Comparison of ENCODE assay signal across 23 mouse cellular contexts in genomic region chr5:21414116-21414820, GRCm38 (mm10). TPM values are rescaled to one million over a fixed set of nuclear protein-coding genes. Genes with fewer than 3 reads are reported as not detected.
DNase-seq lines count a peak whose midpoint lies in the region; ATAC-seq and TF ChIP-seq lines count a peak whose summit lies in the region.
"Had no signal": no experiment of that assay in that cellular context is flagged by ENCODE, and none has a peak within 500 bp of the region (broad histone marks: within the 10 kb centered on the region; RNA-seq: fewer than 3 reads in every experiment).

No protein-coding gene starts in this region.

- intact Hi-C loops in left cerebral cortex, postnatal 10 days (cut with DNase I): loop anchor here (5.0 kb wide), 1 partner anchor 82 kb away; no protein-coding TSS in a partner anchor

- no peak for TF ChIP-seq POLR2A in thymus, adult 2 months (IDR thresholded peaks at IDR 0.05; ENCODE audit: control insufficient read depth, extremely low read depth, insufficient read depth, low read length, poor library complexity)
- TF ChIP-seq POLR2A in MEL (IDR thresholded peaks at IDR 0.05; ENCODE audit: control insufficient read depth in 1 of 2, insufficient read depth in 1 of 2, low read depth in 1 of 2, low read length in 2 of 2, poor library complexity in 1 of 2): no peak

- peaks cover 20% of the 10 kb centered on the region for H3K4me1 ChIP-seq in thymus, adult 2 months (replicated peaks; ENCODE audit: control insufficient read depth, insufficient read depth, low read length)
- H3K4me1 ChIP-seq in MEL (ENCODE audit: control insufficient read depth in 1 of 2, insufficient read depth in 2 of 2, low read length in 2 of 2): peaks cover 29 to 31% of the 10 kb centered on the region in 2 experiments
- no peaks in the 10 kb centered on the region for H3K4me1 ChIP-seq in forebrain, embryonic 10.5 days
- H3K4me1 ChIP-seq: forebrain, embryonic 15.5 days; heart, embryonic 15.5 days; neural tube, embryonic 13.5 days had no signal

- no peak overlapping the region for H3K27ac ChIP-seq in thymus, adult 2 months (ENCODE audit: control insufficient read depth, insufficient read depth, low read length)
- H3K27ac ChIP-seq in MEL (ENCODE audit: control insufficient read depth, low read depth, low read length): no peak overlapping the region
- H3K27ac ChIP-seq in forebrain, embryonic 10.5 days: no peak overlapping the region
- H3K27ac ChIP-seq: forebrain, embryonic 15.5 days; heart, embryonic 15.5 days; hindbrain, postnatal 0 days; left cerebral cortex, adult 2 months; liver, embryonic 13.5 days; neural tube, embryonic 13.5 days had no signal

- H3K79me2 ChIP-seq in MEL (ENCODE audit: control insufficient read depth, insufficient read depth, low read length, poor library complexity): no peaks in the 10 kb centered on the region; the same call in 1 of the 2 replicates

- no peak overlapping the region for H3K9ac ChIP-seq in MEL (ENCODE audit: control insufficient read depth, low read depth, low read length, poor library complexity, severe bottlenecking)
- H3K9ac ChIP-seq: forebrain, embryonic 15.5 days; heart, embryonic 15.5 days; liver, embryonic 13.5 days; neural tube, embryonic 13.5 days had no signal

- no peak for TF ChIP-seq CTCF in thymus, adult 2 months (IDR thresholded peaks at IDR 0.05; ENCODE audit: borderline replicate concordance, control insufficient read depth, extremely low read depth, insufficient read depth, low read length, poor library complexity)
- no peak for TF ChIP-seq CTCF in MEL (IDR thresholded peaks at IDR 0.05 in 2 of 3, conservative IDR thresholded peaks at IDR 0.05 in 1 of 3; ENCODE audit: control insufficient read depth in 1 of 3, insufficient read depth in 1 of 3, low read depth in 2 of 3, low read length in 3 of 3, poor library complexity in 1 of 3, severe bottlenecking in 1 of 3)

- no peak overlapping the region for H3K4me3 ChIP-seq in thymus, adult 2 months (ENCODE audit: control insufficient read depth, insufficient read depth, low read length)
- no peak overlapping the region for H3K4me3 ChIP-seq in MEL (ENCODE audit: control insufficient read depth in 1 of 2, insufficient read depth in 1 of 2, low read depth in 2 of 2, low read length in 2 of 2)
- no peak overlapping the region for H3K4me3 ChIP-seq in forebrain, embryonic 10.5 days
- H3K4me3 ChIP-seq: erythroblast, embryonic 14.5 days; forebrain, embryonic 15.5 days; heart, embryonic 15.5 days; left cerebral cortex, adult 2 months; liver, embryonic 13.5 days; megakaryocyte, embryonic 14.5 days; neural tube, embryonic 13.5 days had no signal

- 71% methylated on average over 1 of the region's 1 CpGs for WGBS in thymus, adult 2 months
- 62% methylated on average over 1 of the region's 1 CpGs for WGBS in forebrain, embryonic 10.5 days

- no peaks in the 10 kb centered on the region for H3K9me3 ChIP-seq in MEL (replicated peaks; ENCODE audit: insufficient read depth, low read length)
- no peaks in the 10 kb centered on the region for H3K9me3 ChIP-seq in forebrain, embryonic 10.5 days
- H3K9me3 ChIP-seq: forebrain, embryonic 15.5 days; heart, embryonic 15.5 days; liver, embryonic 13.5 days; neural tube, embryonic 13.5 days had no signal

- no peak for TF ChIP-seq RAD21 in MEL (IDR thresholded peaks at IDR 0.05; ENCODE audit: low read depth, low read length)

- DNase-seq in thymus, postnatal 14 days: peak; percentile 37
- DNase-seq in thymus, adult 2 months: no peak
- peak; percentile 36 for DNase-seq in MEL (ENCODE audit: low read depth, low spot score)
- no peak for DNase-seq in adrenal gland, adult 2 months
- no peak for DNase-seq in left cerebral cortex, postnatal 10 days (ENCODE audit: extremely low spot score in 1 of 2, low spot score in 2 of 2)
- no peak for DNase-seq in forebrain, embryonic 10.5 days (ENCODE audit: extremely low spot score, low spot score)
- DNase-seq: cerebellum, adult 11-12 months; heart, adult 18-20 months; kidney, adult 2 months; kidney, postnatal 14 days; liver, embryonic 13.5 days had no signal

- ATAC-seq in monocyte, adult 5-6 weeks (replicated peaks; ENCODE audit: insufficient number of reproducible peaks, low FRiP score, low TSS enrichment, poor library complexity, severe bottlenecking): 0 out of 2 replicates have a peak, but pooled peaks have one; percentile 33
- ATAC-seq: forebrain, embryonic 15.5 days; hindbrain, postnatal 0 days; midbrain, embryonic 16.5 days had no signal

- no peaks in the 10 kb centered on the region for H3K36me3 ChIP-seq in thymus, adult 2 months (ENCODE audit: control insufficient read depth, insufficient read depth, low read length)
- H3K36me3 ChIP-seq in MEL (ENCODE audit: control insufficient read depth in 1 of 2, insufficient read depth in 2 of 2, low read length in 2 of 2): peaks cover 0 to 40% of the 10 kb centered on the region in 2 experiments; a peak in 2 of 4 replicates
- no peaks in the 10 kb centered on the region for H3K36me3 ChIP-seq in forebrain, embryonic 10.5 days (replicated peaks)
- H3K36me3 ChIP-seq: forebrain, embryonic 15.5 days; heart, embryonic 15.5 days; liver, embryonic 13.5 days; neural tube, embryonic 13.5 days had no signal

- no peaks in the 10 kb centered on the region; the same call in 1 of the 2 replicates for H3K27me3 ChIP-seq in thymus, adult 2 months (ENCODE audit: control insufficient read depth, insufficient read depth, low read length)
- H3K27me3 ChIP-seq in MEL (ENCODE audit: control insufficient read depth in 1 of 2, insufficient read depth in 2 of 2, low read length in 2 of 2): no peaks in the 10 kb centered on the region
- no peaks in the 10 kb centered on the region for H3K27me3 ChIP-seq in forebrain, embryonic 10.5 days (ENCODE audit: poor library complexity, severe bottlenecking)
- H3K27me3 ChIP-seq: forebrain, embryonic 15.5 days; heart, embryonic 15.5 days; liver, embryonic 13.5 days; megakaryocyte, embryonic 14.5 days; neural tube, embryonic 13.5 days had no signal

- no peak for TF ChIP-seq EP300 in MEL (IDR thresholded peaks at IDR 0.05; ENCODE audit: low read depth in 1 of 2, low read length in 2 of 2)

TF ChIP-seq in MEL, 35 proteins besides CTCF, POLR2A, EP300 and RAD21:
- TF ChIP-seq CHD2 (IDR thresholded peaks at IDR 0.05; ENCODE audit: low read length) (no peak), GATA1 (IDR thresholded peaks at IDR 0.05; ENCODE audit: low read depth, low read length) (no peak), TCF12 (IDR thresholded peaks at IDR 0.05; ENCODE audit: low read depth, low read length) (no peak), E2F4 (IDR thresholded peaks at IDR 0.05; ENCODE audit: borderline replicate concordance, low read depth, low read length) (no peak), MEF2A (IDR thresholded peaks at IDR 0.05; ENCODE audit: extremely low read depth, insufficient replicate concordance, low read depth, low read length, poor library complexity, severe bottlenecking) (no peak)

RNA-seq across cellular contexts. Expression of gene Ccdc146, which starts 10.2 kb away (rescaled TPM):
- 0.05 TPM in 1 of 2 replicates, not detected in the other for polyA plus RNA-seq in thymus, adult 2 months (2012; rRNA removed)
- 0.35 and 0.39 TPM in 2 replicates for total RNA-seq in MEL (2012; rRNA removed)
- under 1 TPM in 1 of 2 experiments, not detected in 1; 0.45 TPM for polyA plus RNA-seq in MEL (2012; ENCODE audit: insufficient read depth in 1 of 2, insufficient read length in 2 of 2, low read depth in 1 of 2, low replicate concordance in 2 of 2, missing spikeins in 1 of 2)
- total RNA-seq in monocyte, adult 5-6 weeks (2017): 0.10 to 0.32 TPM in 2 of 3 replicates, not detected in the other
- under 1 TPM; 0.14 TPM for total RNA-seq in adrenal gland, adult 2 months (2021)
- 0.18 TPM in 1 of 2 replicates, not detected in the other for polyA plus RNA-seq in adrenal gland, adult 2 months (2012; rRNA removed)
- under 1 TPM; 0.16 to 0.28 TPM for total RNA-seq in left cerebral cortex, postnatal 10 days (2021)
- polyA plus RNA-seq in forebrain, embryonic 10.5 days (2016; fragmentation: Nextera tagmentation; extraction: Ambion mirVana): 0.07 TPM in 1 of 2 replicates, not detected in the other
- total RNA-seq: adrenal gland, adult 18-20 months; hematopoietic stem cell, adult 5-6 weeks had no signal
- polyA plus RNA-seq: erythroblast, embryonic 14.5 days; kidney, adult 2 months; limb, embryonic 11.5 days; liver, embryonic 13.5 days had no signal

RNA-seq across cellular contexts. Expression of gene Fam185a, which starts 10.5 kb away (rescaled TPM):
- 1.7 and 1.8 TPM in 2 replicates for polyA plus RNA-seq in thymus, adult 2 months (2012; rRNA removed)
- total RNA-seq in MEL (2012; rRNA removed): 25.7 and 28.3 TPM in 2 replicates
- polyA plus RNA-seq in MEL (2012; ENCODE audit: insufficient read depth in 1 of 2, insufficient read length in 2 of 2, low read depth in 1 of 2, low replicate concordance in 2 of 2, missing spikeins in 1 of 2): 10 to 100 TPM in 1 of 2 experiments, not detected in 1; 20.2 TPM
- 3.5 to 6.2 TPM (median 4.4 TPM) in 3 replicates for total RNA-seq in monocyte, adult 5-6 weeks (2017)
- total RNA-seq in adrenal gland, adult 2 months (2021): 10 to 100 TPM; 11.2 to 15.1 TPM
- polyA plus RNA-seq in adrenal gland, adult 2 months (2012; rRNA removed): 5.7 and 7.9 TPM in 2 replicates
- 10 to 100 TPM; 11.6 to 12.5 TPM for total RNA-seq in left cerebral cortex, postnatal 10 days (2021)
- polyA plus RNA-seq in forebrain, embryonic 10.5 days (2016; fragmentation: Nextera tagmentation; extraction: Ambion mirVana): 6.1 and 7.1 TPM in 2 replicates
- polyA plus RNA-seq: erythroblast, embryonic 14.5 days had no signal

RNA-seq across cellular contexts. Expression of gene Fgl2, which starts 41.8 kb away (rescaled TPM):
- 4.2 and 5.4 TPM in 2 replicates for polyA plus RNA-seq in thymus, adult 2 months (2012; rRNA removed)
- 1.5 and 2.7 TPM in 2 replicates for total RNA-seq in MEL (2012; rRNA removed)
- polyA plus RNA-seq in MEL (2012; ENCODE audit: insufficient read depth in 1 of 2, insufficient read length in 2 of 2, low read depth in 1 of 2, low replicate concordance in 2 of 2, missing spikeins in 1 of 2): 1 to 10 TPM in 1 of 2 experiments, not detected in 1; 2.8 TPM
- total RNA-seq in monocyte, adult 5-6 weeks (2017): 111 to 206 TPM (median 113 TPM) in 3 replicates
- total RNA-seq in adrenal gland, adult 2 months (2021): 10 to 100 TPM in 1 of 2 experiments, 1 to 10 TPM in 1; 5.3 to 10.1 TPM
- polyA plus RNA-seq in adrenal gland, adult 2 months (2012; rRNA removed): 4.8 and 5.6 TPM in 2 replicates
- 1 to 10 TPM; 2.0 to 2.1 TPM for total RNA-seq in left cerebral cortex, postnatal 10 days (2021)
- polyA plus RNA-seq in forebrain, embryonic 10.5 days (2016; fragmentation: Nextera tagmentation; extraction: Ambion mirVana): 0.98 and 1.1 TPM in 2 replicates
- polyA plus RNA-seq: erythroblast, embryonic 14.5 days had no signal

Comparison
In these comparisons a context has a peak if more than half of its experiments do, and no peak if none do; other contexts are left out.
1. DNase-seq: peak in thymus, postnatal 14 days (single experiment) and MEL (single experiment); none in thymus, adult 2 months (single experiment), adrenal gland, adult 2 months (single experiment), left cerebral cortex, postnatal 10 days (0 of 2) and forebrain, embryonic 10.5 days (single experiment).
2. RNA of gene Fgl2, which starts 41.8 kb away (total RNA-seq): 111 to 206 TPM in monocyte, adult 5-6 weeks; 5.3 to 10.1 TPM in adrenal gland, adult 2 months, 2.0 to 2.1 TPM in left cerebral cortex, postnatal 10 days and 1.5 to 2.7 TPM in MEL; every median in the first group is over 10 times any median in the second.